Mouse (Mus musculus) retina, adult 2 months (tissue): ENCODE data around the gene Pex10.

Experiments
- DNase-seq: peaks from one replicate; pipeline ENCODE4 v3.0.0-alpha.2; 2012; ENCODE audit warnings: low read depth, low spot score

Pex10 gene

GRCm38 (mm10) chr4:155092718-155093430 lies 26.1 kb downstream of the Pex10 start:
- no peak for DNase-seq

DNA sequence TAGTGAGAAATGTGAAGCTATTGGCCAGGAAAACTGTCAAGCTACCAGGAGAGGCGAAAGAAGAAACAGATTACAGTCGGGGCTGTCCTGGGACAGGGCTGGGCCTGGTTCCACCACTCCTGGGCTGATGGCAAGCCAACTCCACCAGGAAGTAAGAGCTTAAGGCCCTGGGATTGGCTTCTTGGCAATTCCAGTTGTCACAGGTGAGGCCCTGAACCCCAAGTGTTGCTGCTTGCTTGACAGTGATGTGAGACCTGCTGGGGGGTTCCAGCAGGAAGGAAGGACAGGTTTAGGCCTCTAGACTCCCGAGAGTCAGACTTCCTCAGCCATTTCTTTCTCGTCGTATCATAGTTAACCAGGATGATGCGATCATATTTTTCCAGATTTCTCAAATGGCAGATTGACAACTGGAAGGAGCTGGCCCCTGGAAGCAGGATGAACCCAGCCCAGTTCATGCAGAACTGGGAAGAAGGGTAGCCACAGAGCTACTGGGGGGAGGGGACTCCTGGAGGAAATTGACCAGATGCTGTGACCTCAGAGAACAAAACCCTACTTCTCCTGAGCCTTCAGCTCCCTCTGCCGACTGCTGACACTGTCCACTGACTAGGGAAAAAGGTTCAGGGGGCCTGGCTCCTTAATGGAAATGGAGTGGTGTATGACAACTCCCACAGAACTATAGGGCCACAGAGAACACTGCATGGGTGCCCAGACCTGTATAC lies 26.8 kb downstream of the Pex10 start:
- no peak for DNase-seq

GRCm38 (mm10) chr4:155094565-155094964 lies 27.7 kb downstream of the Pex10 start:
- DNase-seq: peak; percentile 15

GRCm38 (mm10) chr4:155095238-155095900 lies 28.6 kb downstream of the Pex10 start:
- DNase-seq: peak; percentile 65

DNA sequence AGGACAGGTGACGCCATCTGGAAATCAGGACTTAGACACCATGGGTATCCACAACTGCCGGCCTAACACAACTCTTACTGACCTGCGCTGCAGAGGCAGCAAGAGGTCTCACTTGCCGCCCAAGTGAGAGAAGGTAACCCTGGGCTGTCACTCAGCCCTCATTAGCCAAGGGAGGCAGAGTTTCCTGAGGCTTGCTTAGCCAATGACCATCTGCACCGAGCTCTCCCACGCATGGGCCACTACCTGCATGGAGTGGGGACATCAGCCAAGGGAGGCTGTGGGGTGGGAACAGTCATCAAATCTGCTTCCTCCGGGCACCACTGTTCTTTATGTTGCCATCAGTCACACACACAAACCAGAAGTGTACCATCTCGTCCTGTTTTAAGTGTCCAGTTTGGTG lies 29.2 kb downstream of the Pex10 start:
- DNase-seq: no peak

DNA sequence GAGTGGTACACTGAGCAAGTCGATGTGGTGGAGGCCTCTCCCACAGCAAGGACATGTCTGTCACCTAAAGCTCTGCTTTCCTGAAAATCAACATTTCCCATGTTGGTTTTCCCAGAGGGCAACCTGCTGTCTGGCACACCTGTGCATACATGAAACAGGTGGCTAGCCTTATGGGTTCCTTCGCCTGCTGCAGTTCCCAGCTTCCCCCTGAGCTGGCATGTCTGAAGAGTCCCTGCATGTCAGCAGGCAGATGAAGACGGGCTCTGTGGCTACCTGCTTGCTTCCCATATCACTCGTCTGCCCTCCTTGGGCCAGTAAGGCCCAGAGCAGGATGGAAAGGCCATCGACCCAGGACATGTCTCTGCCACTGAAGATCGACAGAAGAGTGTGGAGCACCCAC lies 30.6 kb downstream of the Pex10 start:
- no peak for DNase-seq

GRCm38 (mm10) chr4:155098572-155098971 lies 31.8 kb downstream of the Pex10 start:
- no peak for DNase-seq

DNA sequence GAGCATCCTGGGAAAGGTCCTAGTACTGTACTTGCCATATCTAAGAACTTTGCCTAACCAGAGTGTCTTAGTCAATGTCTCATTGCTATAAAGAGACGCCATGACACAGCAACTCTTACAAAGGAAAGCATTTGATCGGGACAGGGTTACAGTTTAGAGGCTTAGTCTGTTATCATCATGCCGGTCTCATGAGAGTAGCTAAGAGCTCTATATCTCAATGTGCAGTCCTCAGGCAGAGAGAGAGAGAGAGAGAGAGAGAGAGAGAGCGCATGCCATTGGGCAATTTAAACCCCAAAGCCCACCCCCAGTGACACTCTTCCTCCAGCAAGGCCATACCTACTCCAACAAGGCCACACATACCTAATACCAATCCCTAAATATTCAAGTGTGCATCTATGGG lies 41.1 kb downstream of the Pex10 start:
- no peak for DNase-seq

GRCm38 (mm10) chr4:155109471-155109870 lies 42.7 kb downstream of the Pex10 start:
- DNase-seq: no peak

- no peak for DNase-seq
These were observed 47.1 kb downstream of the Pex10 start for GRCm38 (mm10) chr4:155113766-155114410.

DNA sequence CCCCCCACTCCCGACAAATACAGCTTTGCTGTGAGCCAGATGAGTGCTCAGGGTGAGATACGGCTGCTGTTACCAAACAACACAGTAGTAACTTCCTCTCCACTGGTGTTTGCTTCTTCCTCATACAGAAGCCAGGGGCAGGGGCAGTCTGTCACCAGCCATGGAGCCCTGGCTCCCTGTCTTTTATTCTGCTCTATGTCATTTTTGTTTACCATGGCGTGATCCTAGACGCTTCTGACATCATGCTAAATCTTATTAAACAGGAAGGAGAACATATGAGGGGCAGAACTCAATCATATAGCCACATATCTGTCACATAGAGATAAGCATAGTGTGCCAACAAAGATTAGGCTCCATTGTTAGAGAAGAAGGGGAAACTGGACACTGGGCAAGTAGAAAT lies 49.8 kb downstream of the Pex10 start:
- no peak for DNase-seq

- no peak for DNase-seq
These were observed 50.7 kb downstream of the Pex10 start for GRCm38 (mm10) chr4:155117396-155117978.

DNA sequence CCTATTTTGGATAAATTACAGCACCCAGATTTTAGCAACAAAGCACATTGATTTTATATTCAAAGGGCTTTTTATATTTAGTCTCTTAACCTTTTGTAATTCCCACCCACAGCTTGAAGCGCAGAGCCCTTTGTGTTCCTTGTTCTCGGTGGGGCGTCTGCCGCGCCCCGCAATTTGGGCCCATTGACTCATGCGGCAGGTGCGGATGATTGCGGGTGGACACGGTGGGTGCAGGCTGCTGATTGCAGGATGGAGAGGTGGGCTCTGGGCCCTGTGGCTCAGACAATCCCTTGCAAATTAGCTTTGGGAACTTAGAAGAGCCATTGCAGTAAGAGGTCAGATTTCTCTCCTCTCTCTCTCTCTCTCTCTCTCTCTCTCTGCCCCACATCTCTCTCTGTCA lies 51.5 kb downstream of the Pex10 start:
- DNase-seq: no peak

DNA sequence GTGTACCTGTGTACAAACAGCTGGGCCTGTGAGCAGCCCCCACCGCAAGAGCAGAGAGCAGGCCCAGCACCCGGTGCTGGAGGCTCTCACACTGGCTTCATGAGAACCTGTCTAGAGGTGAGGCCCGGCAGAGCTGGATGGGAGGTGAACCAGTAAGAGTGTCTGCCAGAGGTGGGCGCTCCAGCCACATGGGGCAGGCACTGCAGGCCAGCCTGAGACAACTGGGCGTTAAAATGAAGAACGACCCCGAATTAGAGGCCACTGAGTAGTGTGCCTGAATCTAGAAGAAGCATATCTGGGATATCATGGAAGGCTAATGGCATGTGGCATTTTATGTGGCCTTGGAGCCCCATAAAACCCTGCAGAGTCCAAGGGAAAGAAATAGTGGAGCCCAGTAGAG lies 53.2 kb downstream of the Pex10 start:
- no peak for DNase-seq

GRCm38 (mm10) chr4:155120583-155120982 lies 53.8 kb downstream of the Pex10 start:
- no peak for DNase-seq

GRCm38 (mm10) chr4:155121222-155121621 lies 54.4 kb downstream of the Pex10 start:
- DNase-seq: no peak
